Mouse (Mus musculus): ENCODE data around the gene 1700003E16Rik. TPM values are rescaled to one million over a fixed set of nuclear protein-coding genes. Genes with fewer than 3 reads are reported as not detected.

1700003E16Rik gene
- polyA plus RNA-seq, 2 experiments: 0.21 to 1.9 TPM

- H3K27ac ChIP-seq (replicated peaks; ENCODE audit: low read depth, low read length): no peak overlapping the region
- no peak overlapping the region for H3K4me2 ChIP-seq (replicated peaks; ENCODE audit: low read depth, low read length, severe bottlenecking)
- H3K4me1 ChIP-seq (ENCODE audit: control insufficient read depth, insufficient read depth, low read length): peaks cover 3% of the 10 kb centered on the region; the same call in 1 of the 2 replicates
- DNase-seq (ENCODE audit: low spot score) (no peak), ATAC-seq (ENCODE audit: low FRiP score, low read depth) (no peak)
- H3K27me3 ChIP-seq (ENCODE audit: control insufficient read depth, insufficient read depth, low read length): no peaks in the 10 kb centered on the region
- H3K9ac ChIP-seq (ENCODE audit: low read depth, low read length, severe bottlenecking): no peak overlapping the region
- H3K4me3 ChIP-seq (replicated peaks; ENCODE audit: low read length): no peak overlapping the region
- TF ChIP-seq POLR2A (IDR thresholded peaks at IDR 0.05; ENCODE audit: borderline replicate concordance, extremely low read depth, insufficient read depth, insufficient read length): no peak
- no peaks in the 10 kb centered on the region for H3K36me3 ChIP-seq (ENCODE audit: control insufficient read depth, insufficient read depth, low read length)
- WGBS: 72% methylated on average over 9 of the region's 9 CpGs
- no peaks in the 10 kb centered on the region for H3K9me3 ChIP-seq (ENCODE audit: control insufficient read depth, low read length)
Measured at GRCm38 (mm10) chr6:83207361-83208049, 51.3 kb downstream of the 1700003E16Rik start.

GRCm38 (mm10) chr6:83208050-83208400 lies 51.8 kb downstream of the 1700003E16Rik start:
- H3K4me3 ChIP-seq (replicated peaks; ENCODE audit: low read length): no peak overlapping the region
- ATAC-seq (ENCODE audit: low FRiP score, low read depth): no peak
- no peaks in the 10 kb centered on the region for H3K36me3 ChIP-seq (ENCODE audit: control insufficient read depth, insufficient read depth, low read length)
- peaks cover 3% of the 10 kb centered on the region; the same call in 1 of the 2 replicates for H3K4me1 ChIP-seq (ENCODE audit: control insufficient read depth, insufficient read depth, low read length)
- no peaks in the 10 kb centered on the region for H3K9me3 ChIP-seq (ENCODE audit: control insufficient read depth, low read length)
- H3K4me2 ChIP-seq (replicated peaks; ENCODE audit: low read depth, low read length, severe bottlenecking): no peak overlapping the region
- 77% methylated on average over 2 of the region's 2 CpGs for WGBS
- TF ChIP-seq POLR2A (IDR thresholded peaks at IDR 0.05; ENCODE audit: borderline replicate concordance, extremely low read depth, insufficient read depth, insufficient read length): no peak
- no peak overlapping the region for H3K27ac ChIP-seq (replicated peaks; ENCODE audit: low read depth, low read length)
- no peak overlapping the region for H3K9ac ChIP-seq (ENCODE audit: low read depth, low read length, severe bottlenecking)
- no peak for DNase-seq (ENCODE audit: low spot score)
- no peaks in the 10 kb centered on the region for H3K27me3 ChIP-seq (ENCODE audit: control insufficient read depth, insufficient read depth, low read length)

DNA sequence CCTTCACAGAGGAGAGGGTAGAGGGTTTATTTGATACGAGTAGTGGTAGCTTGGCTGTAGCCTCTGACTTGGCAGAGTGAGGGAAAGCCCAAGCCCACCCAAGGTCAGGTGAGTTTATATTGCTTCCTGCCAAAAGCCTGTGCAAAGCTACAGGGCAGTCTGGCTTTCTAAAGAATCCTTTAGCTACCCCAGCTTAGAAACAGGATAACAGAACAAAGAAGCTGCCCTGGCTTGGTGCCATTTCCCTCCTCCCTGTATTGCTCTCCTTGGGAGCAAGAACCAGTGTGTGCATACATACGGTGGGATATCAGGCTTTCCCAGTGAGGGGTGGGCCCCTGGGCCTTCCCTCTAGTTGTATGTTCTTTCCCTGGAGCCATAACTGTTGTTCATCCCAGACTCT lies 54.3 kb downstream of the 1700003E16Rik start:
- H3K9me3 ChIP-seq (ENCODE audit: control insufficient read depth, low read length): no peaks in the 10 kb centered on the region
- no peaks in the 10 kb centered on the region for H3K27me3 ChIP-seq (ENCODE audit: control insufficient read depth, insufficient read depth, low read length)
- H3K36me3 ChIP-seq (ENCODE audit: control insufficient read depth, insufficient read depth, low read length): no peaks in the 10 kb centered on the region
- H3K4me3 ChIP-seq (replicated peaks; ENCODE audit: low read length): no peak overlapping the region
- TF ChIP-seq POLR2A (IDR thresholded peaks at IDR 0.05; ENCODE audit: borderline replicate concordance, extremely low read depth, insufficient read depth, insufficient read length): no peak
- peak; percentile 49 for DNase-seq (ENCODE audit: low spot score)
- WGBS: 37% methylated on average over 2 of the region's 2 CpGs
- H3K4me1 ChIP-seq (ENCODE audit: control insufficient read depth, insufficient read depth, low read length): peaks cover 3% of the 10 kb centered on the region; the same call in 1 of the 2 replicates
- no peak overlapping the region for H3K4me2 ChIP-seq (replicated peaks; ENCODE audit: low read depth, low read length, severe bottlenecking)
- H3K9ac ChIP-seq (ENCODE audit: low read depth, low read length, severe bottlenecking): no peak overlapping the region
- H3K27ac ChIP-seq (replicated peaks; ENCODE audit: low read depth, low read length): no peak overlapping the region
- ATAC-seq (ENCODE audit: low FRiP score, low read depth): no peak

- Histone ChIP-seq H3K4me2 (replicated peaks; ENCODE audit: low read depth, low read length, severe bottlenecking) (no peak overlapping the region), H3K9me3 (ENCODE audit: control insufficient read depth, low read length) (no peaks in the 10 kb centered on the region), H3K4me3 (replicated peaks; ENCODE audit: low read length) (no peak overlapping the region), H3K27ac (replicated peaks; ENCODE audit: low read depth, low read length) (no peak overlapping the region), H3K4me1 (ENCODE audit: control insufficient read depth, insufficient read depth, low read length) (peaks cover 3% of the 10 kb centered on the region; the same call in 1 of the 2 replicates), H3K9ac (ENCODE audit: low read depth, low read length, severe bottlenecking) (no peak overlapping the region), H3K36me3 (ENCODE audit: control insufficient read depth, insufficient read depth, low read length) (no peaks in the 10 kb centered on the region), H3K27me3 (ENCODE audit: control insufficient read depth, insufficient read depth, low read length) (no peaks in the 10 kb centered on the region)
- DNase-seq (ENCODE audit: low spot score) (no peak), ATAC-seq (ENCODE audit: low FRiP score, low read depth) (no peak)
- 32% methylated on average over 5 of the region's 5 CpGs for WGBS
- no peak for TF ChIP-seq POLR2A (IDR thresholded peaks at IDR 0.05; ENCODE audit: borderline replicate concordance, extremely low read depth, insufficient read depth, insufficient read length)
Measured at GRCm38 (mm10) chr6:83211526-83211925, 55.3 kb downstream of the 1700003E16Rik start.

Other genes with a start within 250 kb of the 1700003E16Rik start
- 3.2 and 3.9 TPM in 2 replicates for gene Sema4f, start 216.6 kb upstream of the 1700003E16Rik start, polyA plus RNA-seq (2012; rRNA removed)
- gene Sema4f, start 216.6 kb upstream of the 1700003E16Rik start, polyA plus RNA-seq (2014; fragmentation: Nextera tagmentation; extraction: Ambion mirVana): 1.1 and 2.2 TPM in 2 replicates
- 0.32 and 0.70 TPM in 2 replicates for gene M1ap, start 209.5 kb upstream of the 1700003E16Rik start, polyA plus RNA-seq (2012; rRNA removed)
- 0.17 and 0.67 TPM in 2 replicates for gene M1ap, start 209.5 kb upstream of the 1700003E16Rik start, polyA plus RNA-seq (2014; fragmentation: Nextera tagmentation; extraction: Ambion mirVana)
- gene Dok1, start 122.9 kb upstream of the 1700003E16Rik start, polyA plus RNA-seq (2012; rRNA removed): 17.1 and 17.4 TPM in 2 replicates
- gene Dok1, start 122.9 kb upstream of the 1700003E16Rik start, polyA plus RNA-seq (2014; fragmentation: Nextera tagmentation; extraction: Ambion mirVana): 9.6 and 11.4 TPM in 2 replicates
- gene Loxl3, start 122.2 kb upstream of the 1700003E16Rik start, polyA plus RNA-seq (2012; rRNA removed): 55.6 and 58.6 TPM in 2 replicates
- 24.1 and 26.0 TPM in 2 replicates for gene Loxl3, start 122.2 kb upstream of the 1700003E16Rik start, polyA plus RNA-seq (2014; fragmentation: Nextera tagmentation; extraction: Ambion mirVana)
- gene Aup1, start 101.9 kb upstream of the 1700003E16Rik start, polyA plus RNA-seq (2012; rRNA removed): 331 and 427 TPM in 2 replicates
- gene Aup1, start 101.9 kb upstream of the 1700003E16Rik start, polyA plus RNA-seq (2014; fragmentation: Nextera tagmentation; extraction: Ambion mirVana): 131 and 136 TPM in 2 replicates
- 99.8 and 116 TPM in 2 replicates for gene Htra2, start 101.1 kb upstream of the 1700003E16Rik start, polyA plus RNA-seq (2012; rRNA removed)
- 47.0 and 48.4 TPM in 2 replicates for gene Htra2, start 101.1 kb upstream of the 1700003E16Rik start, polyA plus RNA-seq (2014; fragmentation: Nextera tagmentation; extraction: Ambion mirVana)
- gene Dqx1, start 98.6 kb upstream of the 1700003E16Rik start, polyA plus RNA-seq (2012; rRNA removed): 1.9 and 2.5 TPM in 2 replicates
- 0.35 and 0.37 TPM in 2 replicates for gene Dqx1, start 98.6 kb upstream of the 1700003E16Rik start, polyA plus RNA-seq (2014; fragmentation: Nextera tagmentation; extraction: Ambion mirVana)
- gene Tlx2, start 86.1 kb upstream of the 1700003E16Rik start, polyA plus RNA-seq (2012; rRNA removed): 0.08 TPM in 1 of 2 replicates, not detected in the other
- not detected in 2 replicates for gene Tlx2, start 86.1 kb upstream of the 1700003E16Rik start, polyA plus RNA-seq (2014; fragmentation: Nextera tagmentation; extraction: Ambion mirVana)
- 41.8 and 49.8 TPM in 2 replicates for gene Pcgf1, start 78.5 kb upstream of the 1700003E16Rik start, polyA plus RNA-seq (2012; rRNA removed)
- gene Pcgf1, start 78.5 kb upstream of the 1700003E16Rik start, polyA plus RNA-seq (2014; fragmentation: Nextera tagmentation; extraction: Ambion mirVana): 28.2 and 35.5 TPM in 2 replicates
- gene Lbx2, start 70.0 kb upstream of the 1700003E16Rik start, polyA plus RNA-seq (2012; rRNA removed): 0.54 and 1.2 TPM in 2 replicates
- gene Lbx2, start 70.0 kb upstream of the 1700003E16Rik start, polyA plus RNA-seq (2014; fragmentation: Nextera tagmentation; extraction: Ambion mirVana): 0.52 and 0.87 TPM in 2 replicates
- gene Ccdc142, start 54.8 kb upstream of the 1700003E16Rik start, polyA plus RNA-seq (2012; rRNA removed): 5.2 and 8.7 TPM in 2 replicates
- gene Ccdc142, start 54.8 kb upstream of the 1700003E16Rik start, polyA plus RNA-seq (2014; fragmentation: Nextera tagmentation; extraction: Ambion mirVana): 2.7 and 3.0 TPM in 2 replicates
- 7.0 and 7.7 TPM in 2 replicates for gene Gm42688, start 54.8 kb upstream of the 1700003E16Rik start, polyA plus RNA-seq (2012; rRNA removed)
- gene Gm42688, start 54.8 kb upstream of the 1700003E16Rik start, polyA plus RNA-seq (2014; fragmentation: Nextera tagmentation; extraction: Ambion mirVana): 2.5 and 4.5 TPM in 2 replicates
- 101 and 112 TPM in 2 replicates for gene Mrpl53, start 47.4 kb upstream of the 1700003E16Rik start, polyA plus RNA-seq (2012; rRNA removed)
- 124 and 125 TPM in 2 replicates for gene Mrpl53, start 47.4 kb upstream of the 1700003E16Rik start, polyA plus RNA-seq (2014; fragmentation: Nextera tagmentation; extraction: Ambion mirVana)
- gene Mogs, start 40.9 kb upstream of the 1700003E16Rik start, polyA plus RNA-seq (2012; rRNA removed): 95.2 and 116 TPM in 2 replicates
- 47.1 and 50.9 TPM in 2 replicates for gene Mogs, start 40.9 kb upstream of the 1700003E16Rik start, polyA plus RNA-seq (2014; fragmentation: Nextera tagmentation; extraction: Ambion mirVana)
- 191 and 267 TPM in 2 replicates for gene Wbp1, start 34.8 kb upstream of the 1700003E16Rik start, polyA plus RNA-seq (2012; rRNA removed)
- 83.0 and 104 TPM in 2 replicates for gene Wbp1, start 34.8 kb upstream of the 1700003E16Rik start, polyA plus RNA-seq (2014; fragmentation: Nextera tagmentation; extraction: Ambion mirVana)
- gene Ino80b, start 31.0 kb upstream of the 1700003E16Rik start, polyA plus RNA-seq (2012; rRNA removed): 35.9 and 36.8 TPM in 2 replicates
- gene Ino80b, start 31.0 kb upstream of the 1700003E16Rik start, polyA plus RNA-seq (2014; fragmentation: Nextera tagmentation; extraction: Ambion mirVana): 14.7 and 14.9 TPM in 2 replicates
- gene Rtkn, start 20.9 kb upstream of the 1700003E16Rik start, polyA plus RNA-seq (2012; rRNA removed): 151 and 218 TPM in 2 replicates
- 40.7 and 46.2 TPM in 2 replicates for gene Rtkn, start 20.9 kb upstream of the 1700003E16Rik start, polyA plus RNA-seq (2014; fragmentation: Nextera tagmentation; extraction: Ambion mirVana)
- gene Wdr54, start within 50 bp of the 1700003E16Rik start, polyA plus RNA-seq (2012; rRNA removed): 13.1 and 17.9 TPM in 2 replicates
- gene Wdr54, start within 50 bp of the 1700003E16Rik start, polyA plus RNA-seq (2014; fragmentation: Nextera tagmentation; extraction: Ambion mirVana): 5.5 and 7.3 TPM in 2 replicates
- gene Dctn1, start 9.5 kb downstream of the 1700003E16Rik start, polyA plus RNA-seq (2012; rRNA removed): 128 and 140 TPM in 2 replicates
- 82.0 and 89.0 TPM in 2 replicates for gene Dctn1, start 9.5 kb downstream of the 1700003E16Rik start, polyA plus RNA-seq (2014; fragmentation: Nextera tagmentation; extraction: Ambion mirVana)
- 0.13 and 0.18 TPM in 2 replicates for gene Slc4a5, start 63.4 kb downstream of the 1700003E16Rik start, polyA plus RNA-seq (2012; rRNA removed)
- gene Slc4a5, start 63.4 kb downstream of the 1700003E16Rik start, polyA plus RNA-seq (2014; fragmentation: Nextera tagmentation; extraction: Ambion mirVana): 0.25 TPM in 1 of 2 replicates, not detected in the other
- gene Mthfd2, start 169.5 kb downstream of the 1700003E16Rik start, polyA plus RNA-seq (2012; rRNA removed): 26.3 and 27.3 TPM in 2 replicates
- 35.3 and 38.5 TPM in 2 replicates for gene Mthfd2, start 169.5 kb downstream of the 1700003E16Rik start, polyA plus RNA-seq (2014; fragmentation: Nextera tagmentation; extraction: Ambion mirVana)
- gene Mob1a, start 169.6 kb downstream of the 1700003E16Rik start, polyA plus RNA-seq (2012; rRNA removed): 50.4 and 52.3 TPM in 2 replicates
- gene Mob1a, start 169.6 kb downstream of the 1700003E16Rik start, polyA plus RNA-seq (2014; fragmentation: Nextera tagmentation; extraction: Ambion mirVana): 75.8 and 77.9 TPM in 2 replicates
- 26.7 and 55.1 TPM in 2 replicates for gene Bola3, start 192.7 kb downstream of the 1700003E16Rik start, polyA plus RNA-seq (2012; rRNA removed)
- gene Bola3, start 192.7 kb downstream of the 1700003E16Rik start, polyA plus RNA-seq (2014; fragmentation: Nextera tagmentation; extraction: Ambion mirVana): 116 and 129 TPM in 2 replicates

All from limb, embryonic 14.5 days (tissue).